In genomic region chr6:145186096-145186495, GRCm38 (mm10) we compare ENCODE assay signal across 29 mouse cellular contexts. TPM values are rescaled to one million over a fixed set of nuclear protein-coding genes. Genes with fewer than 3 reads are reported as not detected.
DNase-seq lines count a peak whose midpoint lies in the region; ATAC-seq lines count a peak whose summit lies in the region.
"Had no signal": no experiment of that assay in that cellular context is flagged by ENCODE, and none has a peak within 500 bp of the region (broad histone marks: within the 10 kb centered on the region; RNA-seq: fewer than 3 reads in every experiment).

No protein-coding gene starts in this region.

- peaks cover 7% of the 10 kb centered on the region; the same call in 1 of the 2 replicates for H3K4me1 ChIP-seq in heart, embryonic 11.5 days (ENCODE audit: control insufficient read depth, insufficient read depth, low read length)
- peaks cover 11% of the 10 kb centered on the region for H3K4me1 ChIP-seq in heart, embryonic 10.5 days
- H3K4me1 ChIP-seq: embryonic facial prominence, embryonic 10.5 days; forebrain, embryonic 12.5 days had no signal

- H3K4me2 ChIP-seq in heart, embryonic 11.5 days = no peak overlapping the region
- H3K4me2 ChIP-seq: embryonic facial prominence, embryonic 13.5 days; forebrain, embryonic 12.5 days; heart, embryonic 13.5 days; hindbrain, embryonic 14.5 days had no signal

- no peak overlapping the region for H3K27ac ChIP-seq in heart, embryonic 11.5 days (ENCODE audit: low read depth, low read length)
- no peak overlapping the region for H3K27ac ChIP-seq in heart, embryonic 10.5 days
- H3K27ac ChIP-seq: embryonic facial prominence, embryonic 10.5 days; embryonic facial prominence, embryonic 13.5 days; forebrain, embryonic 12.5 days; gastrocnemius, adult 2 months; heart, embryonic 13.5 days; hindbrain, embryonic 14.5 days; hindbrain, postnatal 0 days had no signal

- 97% methylated on average over 1 of the region's 1 CpGs for WGBS in heart, embryonic 11.5 days (ENCODE audit: insufficient replicate concordance)
- 87% methylated on average over 1 of the region's 1 CpGs for WGBS in heart, embryonic 10.5 days

- 0 out of 2 replicates have a peak overlapping the region, but pooled peaks have one; percentile 16 for H3K9ac ChIP-seq in heart, embryonic 11.5 days (ENCODE audit: low read depth, low read length)
- H3K9ac ChIP-seq: embryonic facial prominence, embryonic 13.5 days; forebrain, embryonic 12.5 days; heart, embryonic 13.5 days; hindbrain, embryonic 14.5 days had no signal

- no peaks in the 10 kb centered on the region for H3K27me3 ChIP-seq in heart, embryonic 11.5 days (ENCODE audit: control insufficient read depth, insufficient read depth, low read length)
- peaks cover 15% of the 10 kb centered on the region for H3K27me3 ChIP-seq in heart, embryonic 10.5 days (ENCODE audit: insufficient read depth, poor library complexity, severe bottlenecking)
- H3K27me3 ChIP-seq: embryonic facial prominence, embryonic 13.5 days; forebrain, embryonic 12.5 days; heart, embryonic 13.5 days; Patski had no signal

- H3K36me3 ChIP-seq in heart, embryonic 11.5 days (ENCODE audit: control insufficient read depth, insufficient read depth, low read length) = no peaks in the 10 kb centered on the region
- no peaks in the 10 kb centered on the region for H3K36me3 ChIP-seq in heart, embryonic 10.5 days
- H3K36me3 ChIP-seq: embryonic facial prominence, embryonic 10.5 days; embryonic facial prominence, embryonic 13.5 days; forebrain, embryonic 12.5 days; G1E; heart, embryonic 13.5 days had no signal

- H3K4me3 ChIP-seq in heart, embryonic 11.5 days (ENCODE audit: low read depth, low read length) = no peak overlapping the region
- no peak overlapping the region for H3K4me3 ChIP-seq in heart, embryonic 10.5 days
- H3K4me3 ChIP-seq: embryonic facial prominence, embryonic 10.5 days; embryonic facial prominence, embryonic 13.5 days; erythroblast, embryonic 14.5 days; forebrain, embryonic 12.5 days; gastrocnemius, adult 2 months; heart, embryonic 13.5 days had no signal

- peak; percentile 61 to 66 for DNase-seq in cerebellum, postnatal 10 days
- DNase-seq in cerebellum, adult 18-20 months = no peak
- no peak for DNase-seq in heart, embryonic 10.5 days (ENCODE audit: low spot score)
- peak; percentile 32 for DNase-seq in right cerebral cortex, postnatal 4 days
- no peak for DNase-seq in right cerebral cortex, postnatal 14 days
- DNase-seq: adrenal gland, postnatal 10 days; adrenal gland, postnatal 36 days; cerebellum, adult 11 months; cerebellum, adult 9-10 months; cerebellum, postnatal 36 days; embryo, embryonic 11 days; gastrocnemius, adult 2 months; gastrocnemius, postnatal 14 days; heart, adult 11 months; heart, postnatal 14 days; heart, postnatal 4 days had no signal

- ATAC-seq in heart, embryonic 11.5 days (replicated peaks; ENCODE audit: insufficient number of reproducible peaks, low FRiP score, low TSS enrichment) = no peak
- ATAC-seq: forebrain, embryonic 16.5 days; hindbrain, postnatal 0 days; inflammation-experienced regulatory T-cells, adult 6 months; intestine, embryonic 16.5 days; Patski had no signal

- H3K9me3 ChIP-seq in heart, embryonic 11.5 days (replicated peaks; ENCODE audit: control insufficient read depth, low read length) = no peaks in the 10 kb centered on the region
- H3K9me3 ChIP-seq in heart, embryonic 10.5 days = no peaks in the 10 kb centered on the region
- H3K9me3 ChIP-seq: embryonic facial prominence, embryonic 10.5 days; embryonic facial prominence, embryonic 13.5 days; forebrain, embryonic 12.5 days; heart, embryonic 13.5 days had no signal

RNA-seq across cellular contexts. Expression of gene Casc1, which starts 24.7 kb away (rescaled TPM):
- polyA plus RNA-seq in heart, embryonic 11.5 days (2014; fragmentation: Nextera tagmentation; extraction: Ambion mirVana) = 0.34 and 0.42 TPM in 2 replicates
- 0.38 and 0.45 TPM in 2 replicates for polyA plus RNA-seq in heart, embryonic 10.5 days (2016; fragmentation: Nextera tagmentation; extraction: Ambion mirVana)
- polyA plus RNA-seq: erythroblast, embryonic 14.5 days; G1E had no signal

RNA-seq across cellular contexts. Expression of gene Etfrf1, which starts 24.8 kb away (rescaled TPM):
- polyA plus RNA-seq in heart, embryonic 11.5 days (2014; fragmentation: Nextera tagmentation; extraction: Ambion mirVana) = 57.2 and 62.5 TPM in 2 replicates
- polyA plus RNA-seq in heart, embryonic 10.5 days (2016; fragmentation: Nextera tagmentation; extraction: Ambion mirVana) = 53.3 and 57.3 TPM in 2 replicates

Comparison
In these comparisons a context has a peak if more than half of its experiments do, and no peak if none do; other contexts are left out.
1. DNase-seq: peak in cerebellum, postnatal 10 days (2 of 2) and right cerebral cortex, postnatal 4 days (single experiment); none in cerebellum, adult 18-20 months (0 of 2), heart, embryonic 10.5 days (single experiment) and right cerebral cortex, postnatal 14 days (single experiment).